Comparison of ENCODE assay signal across 8 mouse cellular contexts in genomic region chr10:127210961-127211405, GRCm38 (mm10). TPM values are rescaled to one million over a fixed set of nuclear protein-coding genes. Genes with fewer than 3 reads are reported as not detected.
DNase-seq lines count a peak whose midpoint lies in the region; ATAC-seq and TF ChIP-seq lines count a peak whose summit lies in the region.

No protein-coding gene starts in this region.

- H3K9ac ChIP-seq in lung, embryonic 15.5 days: peak overlapping the region; percentile 74
- H3K9ac ChIP-seq in stomach, embryonic 16.5 days (ENCODE audit: low read length): peak overlapping the region; percentile 85

- under 1% methylated on average over 25 of the region's 25 CpGs for WGBS in forebrain, embryonic 10.5 days
- WGBS in kidney, adult 2 months: under 1% methylated on average over 25 of the region's 25 CpGs
- WGBS in lung, embryonic 15.5 days: under 1% methylated on average over 25 of the region's 25 CpGs
- under 1% methylated on average over 25 of the region's 25 CpGs for WGBS in stomach, embryonic 16.5 days

- peak overlapping the region; percentile 87 for H3K4me2 ChIP-seq in lung, embryonic 15.5 days
- peak overlapping the region; percentile 89 for H3K4me2 ChIP-seq in stomach, embryonic 16.5 days (ENCODE audit: low read depth, low read length)

- 0 out of 2 replicates have a peak, but pooled peaks cover 4% of the 10 kb centered on the region for H3K27me3 ChIP-seq in forebrain, embryonic 10.5 days (ENCODE audit: poor library complexity, severe bottlenecking)
- H3K27me3 ChIP-seq in kidney, adult 2 months (replicated peaks; ENCODE audit: control insufficient read depth, insufficient read depth, low read length): no peaks in the 10 kb centered on the region
- H3K27me3 ChIP-seq in lung, embryonic 15.5 days: no peaks in the 10 kb centered on the region
- no peaks in the 10 kb centered on the region for H3K27me3 ChIP-seq in stomach, embryonic 16.5 days (ENCODE audit: control insufficient read depth, insufficient read depth, low read length)

- DNase-seq in urinary bladder, postnatal 14 days (ENCODE audit: low spot score): peak; percentile 29
- no peak for DNase-seq in urinary bladder, adult 18-20 months (ENCODE audit: low spot score in 2 of 2)
- DNase-seq in forebrain, embryonic 10.5 days (ENCODE audit: extremely low spot score, low spot score): peak; percentile 26
- peak; percentile 94 for DNase-seq in kidney, adult 2 months
- no peak for DNase-seq in left cerebral cortex, postnatal 36 days (ENCODE audit: low spot score in 2 of 2)
- DNase-seq in thymus, postnatal 25 days: no peak

- H3K27ac ChIP-seq in forebrain, embryonic 10.5 days: peak overlapping the region; percentile 85
- H3K27ac ChIP-seq in kidney, adult 2 months (ENCODE audit: insufficient read depth, low read depth, low read length): peak overlapping the region; percentile 77
- H3K27ac ChIP-seq in lung, embryonic 15.5 days: peak overlapping the region; percentile 52
- peak overlapping the region; percentile 62 for H3K27ac ChIP-seq in stomach, embryonic 16.5 days (ENCODE audit: low read length)

- peaks cover 29% of the 10 kb centered on the region for H3K36me3 ChIP-seq in forebrain, embryonic 10.5 days (replicated peaks)
- no peaks in the 10 kb centered on the region for H3K36me3 ChIP-seq in kidney, adult 2 months (ENCODE audit: control insufficient read depth, insufficient read depth, low read length)
- peaks cover 19% of the 10 kb centered on the region; the same call in 1 of the 2 replicates for H3K36me3 ChIP-seq in lung, embryonic 15.5 days
- H3K36me3 ChIP-seq in stomach, embryonic 16.5 days (ENCODE audit: control insufficient read depth, insufficient read depth, low read length): no peaks in the 10 kb centered on the region

- intact Hi-C loops in left cerebral cortex, postnatal 36 days (cut with DNase I): loop anchor here (2.0 kb wide), 1 partner anchor 16 kb away; the partner anchor contains the start of gene Dtx3

- ATAC-seq in lung, embryonic 15.5 days (ENCODE audit: borderline replicate concordance, extremely low read depth, low FRiP score, low TSS enrichment): peak; percentile 53
- ATAC-seq in stomach, embryonic 16.5 days (ENCODE audit: insufficient read depth, low FRiP score): peak; percentile 56

- H3K4me1 ChIP-seq in forebrain, embryonic 10.5 days: peaks cover 27% of the 10 kb centered on the region
- H3K4me1 ChIP-seq in kidney, adult 2 months (ENCODE audit: control insufficient read depth, insufficient read depth, low read length): peaks cover 8% of the 10 kb centered on the region; the same call in 1 of the 2 replicates
- peaks cover 6% of the 10 kb centered on the region for H3K4me1 ChIP-seq in lung, embryonic 15.5 days
- H3K4me1 ChIP-seq in stomach, embryonic 16.5 days (ENCODE audit: control insufficient read depth, insufficient read depth, low read length): peaks cover 6% of the 10 kb centered on the region; the same call in 1 of the 2 replicates

- no peaks in the 10 kb centered on the region for H3K9me3 ChIP-seq in forebrain, embryonic 10.5 days
- no peaks in the 10 kb centered on the region for H3K9me3 ChIP-seq in lung, embryonic 15.5 days
- H3K9me3 ChIP-seq in stomach, embryonic 16.5 days (replicated peaks; ENCODE audit: control insufficient read depth, low read length): no peaks in the 10 kb centered on the region

- TF ChIP-seq POLR2A in kidney, adult 2 months (IDR thresholded peaks at IDR 0.05; ENCODE audit: low read depth, low read length): no peak

- peak overlapping the region; percentile 93 for H3K4me3 ChIP-seq in forebrain, embryonic 10.5 days
- peak overlapping the region; percentile 59 for H3K4me3 ChIP-seq in kidney, adult 2 months (ENCODE audit: insufficient read depth, low read depth, low read length)
- peak overlapping the region; percentile 84 for H3K4me3 ChIP-seq in lung, embryonic 15.5 days
- H3K4me3 ChIP-seq in stomach, embryonic 16.5 days (replicated peaks; ENCODE audit: low read length): peak overlapping the region; percentile 84

- TF ChIP-seq CTCF in kidney, adult 2 months (conservative IDR thresholded peaks at IDR 0.05; ENCODE audit: insufficient read depth, insufficient read length, low read depth, low read length): no peak

RNA-seq across cellular contexts. Expression of gene Pip4k2c, which starts 0.4 kb away (rescaled TPM):
- 21.3 and 21.4 TPM in 2 replicates for polyA plus RNA-seq in forebrain, embryonic 10.5 days (2016; fragmentation: Nextera tagmentation; extraction: Ambion mirVana)
- 116 and 120 TPM in 2 replicates for polyA plus RNA-seq in kidney, adult 2 months (2012; rRNA removed)
- polyA plus RNA-seq in lung, embryonic 15.5 days (2015; fragmentation: Nextera tagmentation; extraction: Ambion mirVana): 24.4 and 27.2 TPM in 2 replicates
- polyA plus RNA-seq in stomach, embryonic 16.5 days (2015; fragmentation: Nextera tagmentation; extraction: Ambion mirVana): 33.5 and 34.4 TPM in 2 replicates
- 100 to 1,000 TPM in 1 of 2 experiments, 10 to 100 TPM in 1; 94.6 to 106 TPM for total RNA-seq in left cerebral cortex, postnatal 36 days (2021)

RNA-seq across cellular contexts. Expression of gene Dtx3, which starts 15.5 kb away (rescaled TPM):
- 106 and 108 TPM in 2 replicates for polyA plus RNA-seq in forebrain, embryonic 10.5 days (2016; fragmentation: Nextera tagmentation; extraction: Ambion mirVana)
- polyA plus RNA-seq in kidney, adult 2 months (2012; rRNA removed): 101 and 132 TPM in 2 replicates
- polyA plus RNA-seq in lung, embryonic 15.5 days (2015; fragmentation: Nextera tagmentation; extraction: Ambion mirVana): 73.9 and 82.6 TPM in 2 replicates
- polyA plus RNA-seq in stomach, embryonic 16.5 days (2015; fragmentation: Nextera tagmentation; extraction: Ambion mirVana): 68.6 and 79.4 TPM in 2 replicates
- 100 to 1,000 TPM; 195 to 221 TPM for total RNA-seq in left cerebral cortex, postnatal 36 days (2021)

RNA-seq across cellular contexts. Expression of gene Arhgef25, which starts 21.1 kb away (rescaled TPM):
- polyA plus RNA-seq in forebrain, embryonic 10.5 days (2016; fragmentation: Nextera tagmentation; extraction: Ambion mirVana): 23.7 and 25.7 TPM in 2 replicates
- 9.2 and 11.9 TPM in 2 replicates for polyA plus RNA-seq in kidney, adult 2 months (2012; rRNA removed)
- 55.4 and 59.0 TPM in 2 replicates for polyA plus RNA-seq in lung, embryonic 15.5 days (2015; fragmentation: Nextera tagmentation; extraction: Ambion mirVana)
- polyA plus RNA-seq in stomach, embryonic 16.5 days (2015; fragmentation: Nextera tagmentation; extraction: Ambion mirVana): 71.3 and 77.0 TPM in 2 replicates
- 100 to 1,000 TPM; 173 to 176 TPM for total RNA-seq in left cerebral cortex, postnatal 36 days (2021)

RNA-seq across cellular contexts. Expression of gene Slc26a10, which starts 30.5 kb away (rescaled TPM):
- 1.9 and 2.0 TPM in 2 replicates for polyA plus RNA-seq in forebrain, embryonic 10.5 days (2016; fragmentation: Nextera tagmentation; extraction: Ambion mirVana)
- polyA plus RNA-seq in kidney, adult 2 months (2012; rRNA removed): 6.6 and 8.1 TPM in 2 replicates
- 0.86 and 0.93 TPM in 2 replicates for polyA plus RNA-seq in lung, embryonic 15.5 days (2015; fragmentation: Nextera tagmentation; extraction: Ambion mirVana)
- 1.2 and 1.4 TPM in 2 replicates for polyA plus RNA-seq in stomach, embryonic 16.5 days (2015; fragmentation: Nextera tagmentation; extraction: Ambion mirVana)
- total RNA-seq in left cerebral cortex, postnatal 36 days (2021): 1 to 10 TPM; 1.8 to 4.4 TPM

RNA-seq across cellular contexts. Expression of gene B4galnt1, which starts 46.0 kb away (rescaled TPM):
- 4.0 and 5.0 TPM in 2 replicates for polyA plus RNA-seq in forebrain, embryonic 10.5 days (2016; fragmentation: Nextera tagmentation; extraction: Ambion mirVana)
- 15.4 and 27.5 TPM in 2 replicates for polyA plus RNA-seq in kidney, adult 2 months (2012; rRNA removed)
- polyA plus RNA-seq in lung, embryonic 15.5 days (2015; fragmentation: Nextera tagmentation; extraction: Ambion mirVana): 2.8 and 3.6 TPM in 2 replicates
- 29.3 and 34.3 TPM in 2 replicates for polyA plus RNA-seq in stomach, embryonic 16.5 days (2015; fragmentation: Nextera tagmentation; extraction: Ambion mirVana)
- 100 to 1,000 TPM; 116 to 122 TPM for total RNA-seq in left cerebral cortex, postnatal 36 days (2021)

Comparison
In these comparisons a context has a peak if more than half of its experiments do, and no peak if none do; other contexts are left out.
1. DNase-seq: peak in urinary bladder, postnatal 14 days (single experiment), forebrain, embryonic 10.5 days (single experiment) and kidney, adult 2 months (single experiment); none in urinary bladder, adult 18-20 months (0 of 2), left cerebral cortex, postnatal 36 days (0 of 2) and thymus, postnatal 25 days (single experiment).
2. Peak in every context shown above with its lines, with median percentiles within 50 percentile points of each other: H3K27ac ChIP-seq and H3K4me3 ChIP-seq.